Mouse (Mus musculus): ENCODE data around the gene Gm5134.

GRCm38 (mm10) chr10:76002101-76002521 lies 47.8 kb downstream of the Gm5134 start:
- no peak for TF ChIP-seq CTCF (IDR thresholded peaks at IDR 0.05; ENCODE audit: extremely low read depth, insufficient read length, insufficient replicate concordance, low read depth, low read length)
- no peak for TF ChIP-seq POLR2A (IDR thresholded peaks at IDR 0.05; ENCODE audit: low read depth, low read length)

Measured in small intestine, adult 2 months (tissue).